Mouse (Mus musculus) small intestine, adult 2 months (tissue): ENCODE results near the gene Dclk1. TPM values are rescaled to one million over a fixed set of nuclear protein-coding genes. Genes with fewer than 3 reads are reported as not detected.

Source experiments
- H3K27ac ChIP-seq: fragments of 200-500 bp; 2 replicates; pipeline ENCODE4 v1.5.1; 2012; ENCODE audit warnings: low read depth, low read length, control low read depth, inconsistent platforms; ENCODE audit not compliant: insufficient read depth
- H3K27me3 ChIP-seq: fragments of 200-500 bp; 2 replicates; pipeline ENCODE4 v1.6.1; 2012; ENCODE audit warnings: mild to moderate bottlenecking, moderate library complexity, low read length, inconsistent platforms; ENCODE audit not compliant: control insufficient read depth, insufficient read depth
- H3K36me3 ChIP-seq: fragments of 200-500 bp; 2 replicates; pipeline ENCODE4 v1.6.1; 2012; ENCODE audit warnings: mild to moderate bottlenecking, low read length, control low read depth, inconsistent platforms; ENCODE audit not compliant: control insufficient read depth, insufficient read depth
- H3K4me1 ChIP-seq: fragments of 200-500 bp; 2 replicates; pipeline ENCODE4 v1.6.1; 2012; ENCODE audit warnings: low read length, inconsistent platforms, mixed read lengths; ENCODE audit not compliant: control insufficient read depth, insufficient read depth, insufficient read length
- H3K4me3 ChIP-seq: fragments of 200-500 bp; 2 replicates; pipeline ENCODE4 v1.5.1; 2012; ENCODE audit warnings: low read depth, mild to moderate bottlenecking, control low read depth, inconsistent platforms, low read length, moderate library complexity
- CTCF ChIP-seq: fragments of 200-500 bp; IDR thresholded peaks from 2 replicates; pipeline ENCODE4 v1.5.1; 2012; ENCODE audit warnings: low read depth, mild to moderate bottlenecking, control low read depth, inconsistent platforms, low read length, moderate library complexity, mixed read lengths; ENCODE audit not compliant: insufficient replicate concordance, insufficient read length; ENCODE audit errors: extremely low read depth
- POLR2A ChIP-seq: fragments of 200-500 bp; IDR thresholded peaks from 2 replicates; pipeline ENCODE4 v1.6.1; 2012; ENCODE audit warnings: low read depth, mild to moderate bottlenecking, control low read depth, inconsistent platforms, low read length, moderate library complexity
- WGBS: fragments of 180-500 bp; shearing (Covaris S2); methylation state at CpG from one replicate; pipeline ENCODE4 v1.1.7; 2018; 5-methylcytosine and 5-hydroxymethylcytosine counted together
- polyA plus RNA-seq: library from polyadenylated mRNA; depleted of rRNA; stranded (reverse); fragments of >200 nt; gene quantifications from 2 replicates; pipeline ENCODE4 v1.2.3, GENCODE M21; 2012

Dclk1 gene
- polyA plus RNA-seq, 1 experiment = 3.2 TPM

DNA sequence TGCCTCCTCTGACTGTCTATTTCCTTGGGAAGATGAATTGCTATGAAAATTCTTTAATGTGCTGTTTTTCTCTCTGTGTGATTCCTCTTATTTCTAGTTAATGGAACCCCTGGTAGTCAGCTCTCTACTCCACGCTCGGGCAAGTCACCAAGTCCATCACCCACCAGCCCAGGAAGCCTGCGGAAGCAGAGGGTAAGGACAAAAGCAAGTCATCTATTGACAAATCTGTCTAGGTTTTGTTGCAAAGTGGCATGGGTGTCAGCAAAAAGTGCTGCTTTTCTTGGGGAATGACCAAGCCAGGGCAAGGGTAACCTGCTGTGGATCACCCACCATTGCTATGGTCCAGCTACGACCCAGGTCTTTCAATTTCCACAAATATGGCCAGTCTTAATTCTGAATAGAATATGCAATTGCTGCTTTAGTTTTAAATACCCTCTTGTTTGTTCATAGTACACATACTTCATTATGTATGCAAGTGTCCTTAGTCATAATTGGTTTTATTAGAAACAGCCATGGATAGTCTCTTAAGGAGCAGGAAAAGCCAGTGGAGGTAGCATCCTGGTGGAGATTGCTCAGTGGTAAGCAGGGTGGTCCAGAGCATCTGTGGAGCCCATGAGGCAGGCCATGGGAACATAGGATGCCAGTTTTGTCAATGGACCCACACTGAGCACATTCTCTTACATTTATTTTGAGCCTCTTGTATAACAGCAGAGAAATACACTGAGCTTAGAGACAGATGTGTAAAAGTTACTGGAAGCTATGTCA lies 220.9 kb downstream of the Dclk1 start:
- TF ChIP-seq POLR2A = no peak
- TF ChIP-seq CTCF = no peak
- Histone ChIP-seq H3K4me3 (no peak overlapping the region), H3K27me3 (no peaks in the 10 kb centered on the region), H3K36me3 (no peaks in the 10 kb centered on the region), H3K27ac (no peak overlapping the region), H3K4me1 (no peaks in the 10 kb centered on the region)
- 90% methylated on average over 4 of the region's 4 CpGs for WGBS

DNA sequence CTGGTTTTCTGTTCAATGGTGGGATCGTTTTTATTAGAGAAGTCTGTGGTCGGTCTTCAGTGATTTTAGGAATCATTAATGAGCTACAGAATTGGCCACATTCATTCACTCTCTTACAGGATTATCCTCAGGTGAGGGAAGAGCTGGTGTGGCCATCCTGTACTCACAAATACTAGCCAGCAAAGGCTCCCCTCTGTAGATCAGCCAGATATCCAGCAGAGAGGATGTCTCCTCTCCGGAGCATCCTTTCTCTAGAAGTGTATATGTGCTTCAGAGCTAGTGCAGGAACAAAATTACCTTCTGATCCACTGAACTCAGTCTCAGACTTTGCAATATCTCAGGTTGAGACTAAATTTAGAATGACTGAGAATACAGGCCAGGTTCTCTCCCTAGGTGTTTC lies 222.1 kb downstream of the Dclk1 start:
- WGBS = 75% methylated on average over 3 of the region's 3 CpGs

GRCm38 (mm10) chr3:55465785-55466184 lies 223.6 kb downstream of the Dclk1 start:
- no peaks in the 10 kb centered on the region for H3K27me3 ChIP-seq
- no peak overlapping the region for H3K27ac ChIP-seq
- no peaks in the 10 kb centered on the region for H3K4me1 ChIP-seq
- H3K4me3 ChIP-seq = no peak overlapping the region
- TF ChIP-seq CTCF = no peak
- TF ChIP-seq POLR2A = no peak
- no peaks in the 10 kb centered on the region for H3K36me3 ChIP-seq
- WGBS = 82% methylated on average over 8 of the region's 8 CpGs

More for the DNA sequence above, 222.1 kb downstream of the Dclk1 start:
- no peak overlapping the region for H3K27ac ChIP-seq
- H3K36me3 ChIP-seq = no peaks in the 10 kb centered on the region
- TF ChIP-seq POLR2A (no peak), CTCF (no peak)
- H3K4me1 ChIP-seq = no peaks in the 10 kb centered on the region
- no peaks in the 10 kb centered on the region for H3K27me3 ChIP-seq
- no peak overlapping the region for H3K4me3 ChIP-seq

DNA sequence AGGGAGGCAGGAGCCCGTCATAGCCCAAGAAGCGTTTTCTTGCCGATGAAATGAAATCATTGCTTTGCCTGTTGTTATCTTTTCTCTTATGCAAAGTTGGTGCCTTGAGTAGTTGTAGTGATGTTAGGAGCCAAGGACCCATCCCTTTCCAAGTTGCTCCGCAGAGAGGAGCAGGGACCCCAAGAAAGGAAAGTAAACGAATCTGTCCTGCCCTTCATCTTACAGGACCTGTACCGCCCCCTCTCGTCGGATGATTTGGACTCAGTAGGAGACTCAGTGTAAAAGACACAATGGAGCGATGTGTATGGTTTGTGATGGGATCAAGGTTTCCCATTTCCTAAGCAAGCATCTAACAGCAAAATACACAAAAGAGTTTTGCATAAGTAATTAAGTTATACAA lies 224.2 kb downstream of the Dclk1 start:
- 77% methylated on average over 9 of the region's 9 CpGs for WGBS
- no peak for TF ChIP-seq CTCF
- no peak for TF ChIP-seq POLR2A
- Histone ChIP-seq H3K4me1 (no peaks in the 10 kb centered on the region), H3K4me3 (no peak overlapping the region), H3K27me3 (no peaks in the 10 kb centered on the region), H3K27ac (no peak overlapping the region), H3K36me3 (no peaks in the 10 kb centered on the region)

DNA sequence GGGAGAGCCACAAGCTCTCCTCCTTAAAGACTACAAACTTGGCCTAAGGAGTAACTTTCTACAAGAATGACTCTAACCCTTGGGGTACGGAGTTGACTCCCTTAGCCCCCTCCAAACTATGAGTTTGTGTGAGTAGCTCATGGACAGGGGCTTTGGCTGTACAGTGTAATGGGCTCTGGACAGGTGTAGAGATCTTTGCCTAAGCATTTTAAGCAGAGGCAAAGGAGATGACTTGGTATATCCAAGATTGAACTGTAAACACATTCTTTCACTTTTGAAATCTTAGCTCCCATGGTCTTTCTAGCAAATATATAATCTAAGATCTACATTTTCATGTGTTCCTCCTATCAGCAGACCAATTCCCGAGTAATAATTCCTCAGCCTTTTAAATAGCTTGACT lies 229.9 kb downstream of the Dclk1 start, which contains the start of gene Gm21954:
Gm21954 (minus strand) TSS at position 101 of the 400 bp plus-strand sequence.
- Histone ChIP-seq H3K27me3 (no peaks in the 10 kb centered on the region), H3K4me1 (no peaks in the 10 kb centered on the region), H3K36me3 (no peaks in the 10 kb centered on the region), H3K4me3 (no peak within 1 kb of the TSS), H3K27ac (no peak within 1 kb of the TSS)
- 68% methylated on average over 2 of the region's 2 CpGs for WGBS
- TF ChIP-seq CTCF = no peak
- TF ChIP-seq POLR2A = no peak

- no peak overlapping the region for H3K4me3 ChIP-seq
- TF ChIP-seq CTCF (no peak), POLR2A (no peak)
- 80% methylated on average over 6 of the region's 6 CpGs for WGBS
- H3K27ac ChIP-seq = no peak overlapping the region
- H3K36me3 ChIP-seq = no peaks in the 10 kb centered on the region
- no peaks in the 10 kb centered on the region for H3K27me3 ChIP-seq
- no peaks in the 10 kb centered on the region for H3K4me1 ChIP-seq
These were observed 231.0 kb downstream of the Dclk1 start for GRCm38 (mm10) chr3:55473146-55473545.

DNA sequence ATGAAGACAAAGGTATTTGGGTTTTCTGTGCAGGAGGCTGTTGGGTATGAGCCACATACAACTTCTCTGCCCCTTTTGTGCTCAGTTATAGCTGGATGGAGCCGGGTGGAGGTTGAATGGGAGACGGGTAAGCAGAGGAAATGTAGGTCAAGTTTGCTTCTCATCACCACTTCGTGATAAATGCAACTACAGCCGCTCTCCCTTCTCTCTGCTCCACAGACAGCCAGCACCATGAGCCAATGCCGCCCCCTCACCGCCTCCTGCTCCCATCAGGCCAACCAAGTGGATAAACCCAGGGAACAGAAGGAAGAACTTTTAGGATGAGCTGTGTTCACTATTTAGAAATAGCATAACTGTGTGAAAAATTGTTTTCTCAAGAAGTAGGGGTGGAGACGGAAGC lies 234.5 kb downstream of the Dclk1 start:
- TF ChIP-seq CTCF (no peak), POLR2A (no peak)
- Histone ChIP-seq H3K27ac (no peak overlapping the region), H3K4me1 (no peaks in the 10 kb centered on the region), H3K36me3 (no peaks in the 10 kb centered on the region), H3K4me3 (no peak overlapping the region), H3K27me3 (no peaks in the 10 kb centered on the region)
- WGBS = 88% methylated on average over 7 of the region's 7 CpGs
